Mouse (Mus musculus) liver, embryonic 16.5 days (tissue): Measurements from ENCODE around the gene Samd4b. TPM values are rescaled to one million over a fixed set of nuclear protein-coding genes. Genes with fewer than 3 reads are reported as not detected.

ENCODE experiments used
- ATAC-seq: fragments of 200-750 bp; cut with Nextera tagmentation; 2 replicates; pipeline ENCODE4 v1.8.0; 2017; ENCODE audit warnings: low read depth, mild to moderate bottlenecking, moderate number of reproducible peaks, moderate library complexity
- H3K27ac ChIP-seq: fragments of 300-500 bp; sonication (generic); 2 replicates; pipeline ENCODE4 v1.5.1; 2014; ENCODE audit warnings: mild to moderate bottlenecking, low read length
- H3K27me3 ChIP-seq: fragments of 300-500 bp; sonication (generic); 2 replicates; pipeline ENCODE4 v1.6.1; 2014; ENCODE audit warnings: low read depth, low read length, mixed read lengths; ENCODE audit not compliant: control insufficient read depth, insufficient read depth
- H3K36me3 ChIP-seq: fragments of 300-500 bp; sonication (generic); 2 replicates; pipeline ENCODE4 v1.6.1; 2014; ENCODE audit warnings: mild to moderate bottlenecking; ENCODE audit not compliant: control insufficient read depth, insufficient read depth
- H3K4me1 ChIP-seq: fragments of 300-500 bp; sonication (generic); 2 replicates; pipeline ENCODE4 v1.6.1; 2014; ENCODE audit warnings: low read depth, low read length, mixed read lengths; ENCODE audit not compliant: control insufficient read depth
- H3K4me2 ChIP-seq: fragments of 300-500 bp; sonication (generic); 2 replicates; pipeline ENCODE4 v1.6.1; 2014; ENCODE audit warnings: low read depth, low read length, mixed read lengths
- H3K4me3 ChIP-seq: fragments of 300-500 bp; sonication (generic); 2 replicates; pipeline ENCODE4 v1.5.1; 2014; ENCODE audit warnings: low read depth, mild to moderate bottlenecking, low read length
- H3K9ac ChIP-seq: fragments of 300-500 bp; sonication (generic); 2 replicates; pipeline ENCODE4 v1.6.1; 2014; ENCODE audit warnings: low read depth, low read length
- H3K9me3 ChIP-seq: fragments of 300-500 bp; sonication (generic); replicated peaks from 2 replicates; pipeline ENCODE4 v1.6.1; 2016; ENCODE audit warnings: low read length; ENCODE audit not compliant: control insufficient read depth
- WGBS: fragments of 180-500 bp; shearing (Covaris S2); extraction: QIAGEN DNeasy Blood & Tissue Kit; methylation state at CpG from one replicate; pipeline ENCODE4 v1.1.7; 2014; ENCODE audit not compliant: insufficient replicate concordance; 5-methylcytosine and 5-hydroxymethylcytosine counted together
- polyA plus RNA-seq: library from polyadenylated mRNA; unstranded; fragments of >200 nt; fragmentation: Nextera tagmentation; extraction: Ambion mirVana; gene quantifications from 2 replicates; pipeline ENCODE4 v1.2.1, GENCODE M21; 2015

The Samd4b gene
- polyA plus RNA-seq, 1 experiment from 2014 or later, result 3.5 TPM

DNA sequence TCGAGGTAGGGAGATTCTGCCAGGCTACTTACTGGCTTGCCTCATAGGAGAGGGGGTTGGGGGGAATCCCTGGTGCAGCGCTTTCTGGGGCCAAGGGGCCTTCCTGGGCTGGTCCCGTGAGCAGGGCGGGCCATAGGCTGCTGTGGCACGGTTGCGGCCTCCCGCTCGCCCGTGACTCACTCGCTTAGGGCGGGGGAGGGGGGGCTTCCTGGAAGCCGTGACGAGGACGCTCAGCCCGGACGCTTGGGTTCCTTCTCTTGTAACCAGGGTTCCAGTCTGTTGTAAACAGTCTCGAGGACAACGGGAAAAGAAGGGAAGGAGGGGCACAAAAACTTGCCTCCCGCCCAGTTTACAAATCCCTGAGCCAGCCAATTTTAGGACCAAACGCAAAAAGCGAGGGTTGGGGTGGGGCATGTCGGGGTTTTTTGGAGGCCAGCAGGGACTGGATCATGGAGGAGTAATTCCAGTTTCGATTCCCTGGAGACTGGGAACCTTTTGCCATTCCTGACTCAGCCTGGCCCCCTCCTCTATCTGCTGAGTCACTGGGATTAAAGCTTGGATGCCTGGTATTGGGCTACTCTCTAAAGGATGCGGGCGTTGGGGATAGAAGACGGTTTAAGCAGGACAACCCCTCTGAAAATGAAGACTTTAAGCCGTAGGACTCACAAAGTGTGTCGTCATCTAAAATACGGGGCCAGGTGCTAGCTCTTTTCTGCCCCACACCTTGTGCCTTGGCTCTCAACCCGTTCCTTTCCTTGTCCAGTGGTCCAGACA lies 216.7 kb downstream of the Samd4b start:
- Histone ChIP-seq H3K4me2 (peak overlapping the region; percentile 96), H3K9me3 (no peaks in the 10 kb centered on the region), H3K27ac (peak overlapping the region; percentile 97), H3K9ac (peak overlapping the region; percentile 50), H3K4me1 (peaks cover 92% of the 10 kb centered on the region), H3K4me3 (peak overlapping the region; percentile 58), H3K27me3 (no peaks in the 10 kb centered on the region), H3K36me3 (peaks cover 4% of the 10 kb centered on the region; the same call in 1 of the 2 replicates)
- WGBS, result under 1% methylated on average over 30 of the region's 30 CpGs
- peak; percentile 22 for ATAC-seq

DNA sequence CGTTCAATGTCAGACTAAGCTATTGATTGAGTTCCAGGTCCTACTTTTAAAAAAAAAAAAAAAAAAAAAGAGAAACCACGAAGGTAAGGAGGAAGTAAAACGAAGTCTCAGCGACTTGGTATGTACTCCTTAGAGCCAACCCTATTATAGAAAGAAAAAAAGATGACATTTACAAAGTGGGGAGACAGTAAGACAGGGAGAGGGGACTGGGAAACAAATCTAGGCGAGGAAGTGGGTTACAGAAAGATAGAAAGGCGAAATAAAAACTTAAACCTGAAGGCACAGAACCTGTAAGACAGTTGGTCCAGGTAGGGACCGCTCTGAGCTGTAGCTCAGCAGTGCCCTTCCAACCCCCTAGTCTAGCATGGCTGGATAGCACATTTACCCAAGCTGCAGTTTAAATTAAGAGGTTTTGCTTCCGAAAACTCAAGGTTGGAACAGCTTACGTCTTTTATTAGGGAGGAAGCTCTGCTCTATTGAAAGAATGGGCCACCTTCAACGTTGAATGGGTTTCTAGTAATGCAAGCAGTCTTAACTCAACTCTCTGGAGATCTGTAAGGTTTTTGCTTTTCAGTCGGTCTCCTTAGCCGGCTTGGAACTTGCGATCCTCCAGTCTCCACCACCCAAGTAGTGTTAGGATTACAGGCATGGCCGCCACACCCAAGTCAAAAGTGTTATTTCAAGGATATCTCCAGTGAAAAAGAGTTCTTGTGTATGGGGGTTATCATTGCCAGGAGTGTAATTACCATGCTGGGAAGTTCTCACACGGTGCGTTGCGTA lies 217.5 kb downstream of the Samd4b start, which contains the start of gene Zfp36:
TSS of gene Zfp36 (minus strand) at position 17 of the 780 bp plus-strand sequence.
- Histone ChIP-seq H3K4me3 (peak within 1 kb of the TSS; percentile 79), H3K9me3 (no peaks in the 10 kb centered on the region), H3K27me3 (no peaks in the 10 kb centered on the region), H3K9ac (peak within 1 kb of the TSS; percentile 88), H3K4me1 (peaks cover 92% of the 10 kb centered on the region), H3K27ac (peak within 1 kb of the TSS; percentile 97), H3K36me3 (peaks cover 4% of the 10 kb centered on the region; the same call in 1 of the 2 replicates), H3K4me2 (peak within 1 kb of the TSS; percentile 96)
- no peak for ATAC-seq
- whole genome bisulfite sequencing, result 28% methylated on average over 17 of the region's 17 CpGs

DNA sequence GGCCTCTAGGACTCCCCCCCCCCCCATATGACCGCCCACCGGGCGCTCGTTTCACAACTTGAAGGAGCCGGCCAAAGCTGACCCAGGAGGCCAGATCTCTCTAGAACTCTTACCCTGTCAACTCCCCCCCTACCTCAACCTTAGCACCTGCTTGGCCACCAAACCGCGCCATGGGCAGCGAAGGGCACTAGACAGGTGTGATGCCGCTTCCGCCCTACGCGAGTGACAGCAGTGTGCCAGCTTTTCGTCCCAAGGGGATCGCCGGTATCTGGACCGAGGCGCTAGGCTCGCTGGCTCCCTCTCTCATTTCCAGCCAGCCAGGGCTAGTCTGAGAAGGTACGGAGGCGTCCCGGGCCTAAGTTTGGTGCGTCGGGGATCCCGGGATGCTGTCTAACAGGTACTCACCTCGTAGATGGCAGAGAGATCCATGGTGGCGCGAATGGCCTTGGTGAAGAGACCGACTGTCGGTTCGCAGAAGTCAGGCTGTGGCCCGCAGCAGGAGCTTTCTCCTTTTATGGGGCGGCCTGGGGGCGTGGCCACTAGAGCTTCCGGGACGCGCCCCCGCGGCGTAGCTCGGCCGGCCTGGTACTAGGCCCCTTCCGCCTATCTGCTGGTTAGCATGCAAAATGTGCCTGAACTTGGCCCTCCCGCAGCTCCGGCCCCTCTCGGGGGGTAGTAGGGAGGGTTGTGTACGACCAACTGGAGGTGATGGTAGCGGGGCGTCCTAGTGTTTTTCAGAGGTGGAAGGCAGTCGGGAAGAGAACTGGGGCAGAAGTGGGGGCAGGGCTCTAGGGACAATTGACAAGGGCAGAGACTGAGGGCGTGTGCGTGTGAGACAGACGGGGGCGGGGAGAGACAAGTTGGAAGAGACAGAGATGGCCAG lies 218.9 kb downstream of the Samd4b start:
- peak overlapping the region; percentile 79 for H3K4me3 ChIP-seq
- peak; percentile 59 for ATAC-seq
- H3K36me3 ChIP-seq, result peaks cover 4% of the 10 kb centered on the region; the same call in 1 of the 2 replicates
- under 1% methylated on average over 51 of the region's 53 CpGs for WGBS
- H3K4me1 ChIP-seq, result peaks cover 95% of the 10 kb centered on the region
- H3K27me3 ChIP-seq, result no peaks in the 10 kb centered on the region
- no peaks in the 10 kb centered on the region for H3K9me3 ChIP-seq
- peak overlapping the region; percentile 97 for H3K27ac ChIP-seq
- H3K4me2 ChIP-seq, result peak overlapping the region; percentile 96
- H3K9ac ChIP-seq, result peak overlapping the region; percentile 88

DNA sequence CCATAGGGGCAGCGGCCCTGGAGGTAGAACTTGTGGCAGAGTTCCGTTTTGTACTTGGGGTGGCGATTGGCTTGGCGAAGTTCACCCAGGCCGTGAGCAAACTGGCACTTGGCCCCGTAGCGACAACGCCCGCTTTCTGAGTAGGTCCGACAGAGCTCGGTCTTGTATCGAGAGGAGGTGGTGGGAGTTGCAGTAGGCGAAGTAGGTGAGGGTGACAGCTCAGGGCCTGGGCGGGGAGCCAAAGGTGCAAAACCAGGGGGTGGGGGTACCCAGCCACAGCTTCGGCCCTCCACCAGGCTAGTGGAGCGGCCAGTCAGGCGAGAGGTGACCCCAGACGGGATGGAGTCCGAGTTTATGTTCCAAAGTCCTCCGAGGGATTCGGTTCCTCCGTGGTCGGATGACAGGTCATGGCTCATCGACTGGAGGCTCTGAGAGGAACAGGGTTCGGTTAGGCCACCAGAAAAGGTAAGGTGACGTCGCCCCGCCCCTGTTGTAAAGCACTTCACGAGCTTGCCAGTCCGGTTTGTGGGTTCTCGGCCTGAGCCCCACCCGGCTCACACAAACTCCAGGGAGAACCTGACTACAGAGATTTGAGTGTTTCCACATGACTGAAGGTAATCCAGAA lies 219.8 kb downstream of the Samd4b start:
- Histone ChIP-seq H3K4me3 (peak overlapping the region; percentile 79), H3K9me3 (no peaks in the 10 kb centered on the region), H3K27me3 (no peaks in the 10 kb centered on the region), H3K36me3 (peaks cover 4% of the 10 kb centered on the region; the same call in 1 of the 2 replicates), H3K27ac (peak overlapping the region; percentile 97), H3K4me2 (peak overlapping the region; percentile 96), H3K9ac (peak overlapping the region; percentile 88), H3K4me1 (peaks cover 92% of the 10 kb centered on the region)
- no peak for ATAC-seq
- 20% methylated on average over 32 of the region's 32 CpGs for WGBS

DNA sequence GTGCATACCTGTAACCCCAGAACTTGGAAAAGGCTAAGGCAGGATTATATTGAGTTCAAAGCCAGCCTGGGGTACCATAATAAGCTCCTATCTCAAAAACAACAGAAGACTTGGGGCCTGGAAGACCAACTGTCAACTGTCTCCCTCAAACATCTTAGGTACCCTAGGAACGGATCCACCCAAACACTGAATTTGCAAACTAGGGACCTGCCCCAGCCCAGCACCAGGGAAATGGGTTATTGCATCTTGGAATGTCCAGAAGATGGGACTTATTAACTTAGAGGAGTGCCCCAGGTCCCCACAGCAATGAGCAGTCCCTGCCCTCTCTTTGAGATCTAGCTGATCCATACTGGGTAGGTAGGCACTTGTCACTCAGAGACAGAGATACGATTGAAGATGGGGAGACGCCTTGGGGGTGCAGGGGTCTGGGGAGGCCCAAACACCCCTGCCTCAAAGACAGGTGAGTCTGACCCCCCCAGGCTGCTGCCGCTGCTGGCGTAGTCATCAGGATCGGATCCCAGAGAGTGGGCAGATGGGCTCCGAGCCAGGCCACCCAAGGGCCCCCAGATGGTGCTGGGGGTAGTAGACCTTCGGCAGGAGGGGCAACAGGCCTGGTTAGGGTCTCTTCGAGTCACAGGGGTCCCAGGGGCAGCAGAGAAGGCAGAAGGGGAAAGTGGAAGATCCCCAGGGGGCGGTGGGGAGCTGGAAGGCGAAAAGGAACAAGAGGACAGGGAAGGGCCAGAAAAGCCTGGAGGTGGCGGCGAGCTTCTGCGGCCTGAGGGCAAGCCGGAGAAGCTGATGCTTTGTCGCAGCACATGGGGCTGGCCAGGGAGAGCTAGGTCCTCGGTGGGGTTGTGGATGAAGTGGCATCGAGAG lies 220.5 kb downstream of the Samd4b start:
- H3K4me3 ChIP-seq, result peak overlapping the region; percentile 79
- no peaks in the 10 kb centered on the region for H3K9me3 ChIP-seq
- ATAC-seq, result no peak
- H3K4me2 ChIP-seq, result peak overlapping the region; percentile 96
- no peaks in the 10 kb centered on the region for H3K27me3 ChIP-seq
- WGBS, result 57% methylated on average over 18 of the region's 18 CpGs
- H3K27ac ChIP-seq, result peak overlapping the region; percentile 97
- H3K9ac ChIP-seq, result peak overlapping the region; percentile 88
- H3K4me1 ChIP-seq, result peaks cover 87% of the 10 kb centered on the region
- peaks cover 4% of the 10 kb centered on the region; the same call in 1 of the 2 replicates for H3K36me3 ChIP-seq

DNA sequence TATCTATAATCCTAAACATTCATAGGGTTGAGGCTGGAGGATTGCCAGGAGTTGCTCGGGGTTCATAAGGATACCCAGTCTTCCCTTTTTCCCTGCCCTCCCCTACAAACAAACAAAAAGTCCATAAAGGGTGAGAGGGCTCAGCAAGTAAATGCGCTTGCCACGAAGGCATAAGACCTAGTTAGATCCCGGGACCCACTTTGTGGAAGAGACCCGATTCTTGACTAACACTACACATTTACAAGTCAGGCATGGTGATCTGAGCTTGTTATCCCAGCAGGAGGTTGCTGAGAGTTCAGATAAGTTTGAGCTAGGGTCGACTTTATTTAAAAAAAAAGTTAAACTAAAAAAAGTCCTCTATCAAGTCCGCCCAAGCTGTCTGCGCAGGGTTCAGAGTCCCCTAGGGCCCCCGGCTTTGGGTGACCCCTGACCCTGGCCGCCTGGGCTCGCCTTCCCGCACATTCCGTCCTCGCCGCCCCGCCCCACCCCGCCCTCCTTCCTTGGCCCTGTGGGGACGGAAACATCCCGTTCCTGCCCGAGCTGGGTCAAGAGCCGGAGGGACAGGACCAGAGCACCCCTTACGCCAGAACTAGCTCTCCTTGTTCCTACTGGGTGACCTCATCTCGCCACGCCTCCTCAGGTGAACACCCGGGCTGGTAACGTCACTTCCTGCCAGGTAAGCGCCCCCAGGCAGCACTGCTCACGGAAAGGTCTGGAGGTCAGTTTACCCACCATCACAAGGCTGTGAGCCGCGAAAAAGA lies 221.8 kb downstream of the Samd4b start:
- WGBS, result 5% methylated on average over 30 of the region's 30 CpGs
- ATAC-seq, result peak; percentile 4

DNA sequence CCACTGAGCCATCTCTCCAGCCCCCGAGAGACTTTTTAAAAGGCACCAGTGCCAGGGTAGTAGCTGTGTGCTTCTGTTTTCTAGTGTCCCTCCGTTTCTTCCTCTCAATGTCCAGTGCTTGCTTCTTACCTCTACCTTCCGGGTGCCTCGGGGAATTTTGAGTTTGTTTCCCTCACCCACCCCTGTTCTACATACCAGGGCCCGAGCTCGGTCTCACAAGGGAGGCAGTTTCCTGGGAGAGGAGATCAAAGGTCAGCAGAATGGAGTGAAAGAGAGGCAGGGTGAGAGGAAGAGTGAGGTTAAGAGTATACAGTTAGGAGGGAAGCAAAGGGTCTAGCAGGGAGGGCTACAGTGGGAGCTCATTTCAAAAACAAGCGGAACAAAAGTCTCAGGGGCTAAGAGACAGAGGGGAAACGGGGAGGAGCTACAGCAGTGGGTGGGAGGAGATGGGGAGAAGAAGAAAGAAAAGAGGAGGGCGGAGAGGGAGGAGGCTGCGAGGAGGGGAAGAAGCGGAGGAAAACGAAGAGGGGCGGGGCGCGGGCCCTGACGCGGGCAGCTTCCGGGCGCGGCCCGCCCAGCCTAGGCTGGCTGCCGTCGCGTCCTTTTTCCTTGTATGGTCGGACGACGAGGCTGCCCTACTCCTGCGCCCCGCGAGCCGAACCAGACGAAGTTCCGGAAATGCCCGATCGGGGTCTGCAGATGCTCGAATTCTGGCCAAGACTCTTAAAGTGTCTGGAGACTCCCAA lies 222.6 kb downstream of the Samd4b start:
- Histone ChIP-seq H3K9me3 (no peaks in the 10 kb centered on the region), H3K4me2 (peak overlapping the region; percentile 96), H3K4me1 (peaks cover 80% of the 10 kb centered on the region), H3K27me3 (peaks cover 6% of the 10 kb centered on the region), H3K4me3 (peak overlapping the region; percentile 61), H3K9ac (peak overlapping the region; percentile 77), H3K36me3 (peaks cover 4% of the 10 kb centered on the region; the same call in 1 of the 2 replicates), H3K27ac (peak overlapping the region; percentile 96)
- peak; percentile 44 for ATAC-seq
- whole genome bisulfite sequencing, result under 1% methylated on average over 36 of the region's 36 CpGs

More for the DNA sequence above, 221.8 kb downstream of the Samd4b start:
- Histone ChIP-seq H3K4me2 (peak overlapping the region; percentile 96), H3K4me3 (peak overlapping the region; percentile 61), H3K36me3 (peaks cover 4% of the 10 kb centered on the region; the same call in 1 of the 2 replicates), H3K4me1 (peaks cover 83% of the 10 kb centered on the region), H3K27ac (peak overlapping the region; percentile 96), H3K9me3 (no peaks in the 10 kb centered on the region), H3K27me3 (peaks cover 3% of the 10 kb centered on the region; the same call in 1 of the 2 replicates), H3K9ac (peak overlapping the region; percentile 77)
